Mouse (Mus musculus) ES-E14 (cell line): ENCODE data around the gene Hoxa6.

ENCODE experiments used
- CHD2 ChIP-seq: IDR thresholded peaks from 2 replicates; pipeline ENCODE4 v1.6.1; 2014; ENCODE audit warnings: mild to moderate bottlenecking, low read depth, low read length, inconsistent platforms
- HCFC1 ChIP-seq: IDR thresholded peaks from 2 replicates; pipeline ENCODE4 v1.6.1; 2012; ENCODE audit warnings: low read length, inconsistent platforms, borderline replicate concordance; ENCODE audit not compliant: insufficient read depth
- MAFK ChIP-seq: IDR thresholded peaks from 2 replicates; pipeline ENCODE4 v1.6.1; 2014; ENCODE audit warnings: mild to moderate bottlenecking, low read depth, low read length, inconsistent platforms; ENCODE audit not compliant: insufficient read depth
- ZC3H11A ChIP-seq: IDR thresholded peaks from 2 replicates; pipeline ENCODE4 v1.6.1; 2012; ENCODE audit warnings: low read depth, mild to moderate bottlenecking, inconsistent platforms, low read length, borderline replicate concordance
- ZNF384 ChIP-seq: IDR thresholded peaks from 2 replicates; pipeline ENCODE4 v1.6.1; 2012; ENCODE audit warnings: low read depth, low read length, inconsistent platforms

- TF ChIP-seq ZC3H11A (no peak), ZNF384 (no peak), MAFK (no peak), CHD2 (no peak), HCFC1 (no peak)
Measured at GRCm38 (mm10) chr6:52247766-52248637, 39.5 kb upstream of the Hoxa6 start.
